Mouse (Mus musculus): ENCODE data around the gene Ggt5. TPM values are rescaled to one million over a fixed set of nuclear protein-coding genes. Genes with fewer than 3 reads are reported as not detected.
A peak's percentile ranks its signal among the peaks of the same experiment; 100 is the strongest.

Ggt5 gene
- polyA plus RNA-seq, 1 experiment from 2014 or later, result 2.9 TPM

DNA sequence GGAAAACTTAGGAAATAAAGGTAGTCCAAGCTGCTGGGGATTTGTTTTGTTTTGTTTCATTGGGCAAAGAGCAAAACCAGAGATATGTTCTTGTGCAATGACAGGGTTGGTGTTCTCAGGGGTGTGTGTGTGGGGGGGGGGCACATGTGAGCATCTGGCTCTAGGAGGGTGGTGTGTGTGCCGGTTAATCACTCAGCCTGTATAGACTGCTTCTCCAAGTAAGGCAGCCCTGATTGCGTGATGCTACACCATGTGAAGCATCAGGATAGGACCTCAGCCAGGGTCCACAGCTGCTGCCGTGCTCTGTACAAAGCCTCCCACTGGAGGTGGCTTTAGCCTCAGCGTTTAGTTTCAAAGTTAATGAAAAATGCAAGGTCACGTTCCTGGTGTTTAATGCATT is 43.9 kb downstream of the Ggt5 start:
- Histone ChIP-seq H3K27me3 (no peaks in the 10 kb centered on the region), H3K4me3 (no peak overlapping the region), H3K9ac (no peak overlapping the region), H3K4me1 (no peaks in the 10 kb centered on the region), H3K4me2 (no peak overlapping the region), H3K36me3 (no peaks in the 10 kb centered on the region), H3K27ac (no peak overlapping the region), H3K9me3 (no peaks in the 10 kb centered on the region)
- WGBS, result 74% methylated on average over 5 of the region's 5 CpGs
- no peak for ATAC-seq (ENCODE audit: borderline replicate concordance, extremely low read depth, low FRiP score, low TSS enrichment)

DNA sequence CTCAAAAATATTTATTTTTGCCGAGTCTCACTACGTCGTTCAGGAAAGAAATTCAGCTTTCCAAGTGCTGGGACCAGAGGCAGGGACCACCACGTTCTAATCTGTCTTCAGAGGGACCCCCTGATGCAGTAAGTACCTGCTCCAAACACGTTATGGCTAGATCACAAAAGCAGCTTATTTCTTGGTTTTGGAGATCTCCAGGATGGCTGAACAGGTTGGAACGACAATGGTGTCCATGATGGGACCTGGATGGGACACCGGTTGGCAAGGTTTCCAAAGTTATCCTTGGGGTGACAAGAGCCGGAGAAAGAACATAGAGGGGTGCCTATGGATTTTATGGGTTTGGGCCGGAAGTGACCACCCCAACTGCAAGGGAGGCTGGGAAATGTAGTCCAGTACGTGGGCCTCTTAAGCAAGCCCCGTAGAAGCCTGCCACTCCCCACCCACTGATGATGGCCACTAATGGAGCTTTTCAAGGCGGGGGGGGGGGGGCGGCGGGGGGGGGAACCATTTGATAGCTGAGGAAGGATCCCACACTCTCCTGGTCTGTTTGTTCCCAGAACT is 44.5 kb downstream of the Ggt5 start:
- H3K4me1 ChIP-seq, result no peaks in the 10 kb centered on the region
- no peak overlapping the region for H3K4me3 ChIP-seq
- 67% methylated on average over 13 of the region's 14 CpGs for WGBS
- no peaks in the 10 kb centered on the region for H3K27me3 ChIP-seq
- no peak for ATAC-seq (ENCODE audit: borderline replicate concordance, extremely low read depth, low FRiP score, low TSS enrichment)
- H3K9ac ChIP-seq, result no peak overlapping the region
- H3K27ac ChIP-seq, result no peak overlapping the region
- H3K4me2 ChIP-seq, result no peak overlapping the region
- no peaks in the 10 kb centered on the region for H3K36me3 ChIP-seq
- no peaks in the 10 kb centered on the region for H3K9me3 ChIP-seq

DNA sequence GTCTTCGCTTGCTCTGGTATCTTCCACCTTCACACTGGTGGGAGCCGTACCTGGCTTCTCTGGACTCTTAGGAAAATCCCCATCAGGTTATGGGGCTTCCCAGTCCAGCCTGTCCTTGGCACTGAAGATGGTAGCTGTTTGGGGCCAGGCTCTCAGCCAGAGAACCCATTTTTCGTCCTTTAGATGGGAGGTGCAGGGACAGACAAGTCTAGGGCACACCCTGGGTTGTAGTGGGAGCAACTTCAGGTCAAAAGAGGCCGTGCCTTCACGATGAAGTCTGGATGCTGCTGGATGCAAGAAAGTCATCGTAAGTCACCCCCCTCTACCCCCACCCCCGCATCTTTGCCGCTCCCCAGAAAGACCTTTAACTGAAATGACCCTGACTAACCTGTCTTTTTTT is 45.5 kb downstream of the Ggt5 start:
- Histone ChIP-seq H3K27me3 (no peaks in the 10 kb centered on the region), H3K4me1 (no peaks in the 10 kb centered on the region), H3K36me3 (no peaks in the 10 kb centered on the region), H3K4me2 (no peak overlapping the region), H3K27ac (no peak overlapping the region), H3K9ac (no peak overlapping the region), H3K4me3 (no peak overlapping the region), H3K9me3 (no peaks in the 10 kb centered on the region)
- no peak for ATAC-seq (ENCODE audit: borderline replicate concordance, extremely low read depth, low FRiP score, low TSS enrichment)
- 92% methylated on average over 8 of the region's 8 CpGs for WGBS

DNA sequence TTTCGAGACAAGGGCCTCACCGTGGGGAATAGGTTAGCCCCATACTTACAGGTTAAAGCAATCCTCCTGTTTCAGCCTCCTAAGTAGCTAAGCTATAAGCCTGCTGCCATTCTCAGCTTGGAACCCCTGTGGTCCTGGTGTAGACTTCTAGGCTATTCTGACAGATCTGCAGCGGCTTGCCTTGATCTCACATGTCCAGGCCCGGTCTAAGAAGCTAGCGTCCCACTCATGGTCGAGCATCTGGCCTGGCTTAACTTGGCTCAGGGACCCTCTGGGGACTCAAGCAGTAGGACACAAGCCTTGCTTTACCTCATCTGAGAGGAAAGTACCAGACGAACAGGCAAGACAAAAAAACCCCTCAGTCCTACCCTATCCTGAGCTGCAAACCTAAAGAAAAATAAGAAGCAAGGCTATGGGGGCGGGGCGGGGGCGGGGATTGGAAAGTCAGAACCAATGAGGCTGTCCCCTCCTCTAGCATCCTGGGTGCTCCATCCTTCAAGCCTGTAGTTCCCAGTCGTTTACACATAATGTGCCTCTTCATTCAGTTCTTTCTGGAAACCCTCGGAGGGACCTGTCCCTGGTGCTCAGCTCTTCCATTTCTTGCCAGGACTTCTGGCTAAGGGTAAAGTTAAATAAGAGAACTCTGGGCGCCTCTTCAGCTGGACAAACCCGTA is 46.0 kb downstream of the Ggt5 start:
- ATAC-seq (ENCODE audit: borderline replicate concordance, extremely low read depth, low FRiP score, low TSS enrichment), result no peak
- H3K9ac ChIP-seq, result no peak overlapping the region
- no peak overlapping the region for H3K27ac ChIP-seq
- H3K9me3 ChIP-seq, result no peaks in the 10 kb centered on the region
- H3K36me3 ChIP-seq, result no peaks in the 10 kb centered on the region
- H3K27me3 ChIP-seq, result no peaks in the 10 kb centered on the region
- no peak overlapping the region for H3K4me2 ChIP-seq
- WGBS, result 65% methylated on average over 14 of the region's 14 CpGs
- H3K4me1 ChIP-seq, result no peaks in the 10 kb centered on the region
- no peak overlapping the region for H3K4me3 ChIP-seq

DNA sequence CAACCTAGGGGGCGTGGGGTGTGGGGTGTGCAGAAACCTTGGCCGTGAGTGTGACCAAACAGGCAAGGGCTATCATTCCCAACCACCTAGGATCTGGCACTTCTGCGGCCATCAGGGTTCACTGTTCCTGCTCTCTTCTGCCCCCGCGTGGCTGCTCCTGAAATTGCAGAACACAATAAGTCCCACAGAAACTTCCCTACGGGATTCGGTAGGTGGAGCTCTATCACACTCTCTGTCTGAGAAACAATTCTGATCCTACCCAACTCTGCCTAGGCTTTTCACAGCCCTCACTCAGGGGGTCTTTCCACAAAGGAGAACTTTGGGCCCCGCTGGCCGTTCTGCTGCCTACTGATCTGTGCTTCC is 46.5 kb downstream of the Ggt5 start:
- H3K4me1 ChIP-seq, result no peaks in the 10 kb centered on the region
- no peak overlapping the region for H3K4me2 ChIP-seq
- no peaks in the 10 kb centered on the region for H3K36me3 ChIP-seq
- no peak overlapping the region for H3K27ac ChIP-seq
- WGBS, result 6% methylated on average over 9 of the region's 9 CpGs
- ATAC-seq (ENCODE audit: borderline replicate concordance, extremely low read depth, low FRiP score, low TSS enrichment), result no peak
- no peaks in the 10 kb centered on the region for H3K27me3 ChIP-seq
- no peak overlapping the region for H3K4me3 ChIP-seq
- H3K9ac ChIP-seq, result no peak overlapping the region
- no peaks in the 10 kb centered on the region for H3K9me3 ChIP-seq

DNA sequence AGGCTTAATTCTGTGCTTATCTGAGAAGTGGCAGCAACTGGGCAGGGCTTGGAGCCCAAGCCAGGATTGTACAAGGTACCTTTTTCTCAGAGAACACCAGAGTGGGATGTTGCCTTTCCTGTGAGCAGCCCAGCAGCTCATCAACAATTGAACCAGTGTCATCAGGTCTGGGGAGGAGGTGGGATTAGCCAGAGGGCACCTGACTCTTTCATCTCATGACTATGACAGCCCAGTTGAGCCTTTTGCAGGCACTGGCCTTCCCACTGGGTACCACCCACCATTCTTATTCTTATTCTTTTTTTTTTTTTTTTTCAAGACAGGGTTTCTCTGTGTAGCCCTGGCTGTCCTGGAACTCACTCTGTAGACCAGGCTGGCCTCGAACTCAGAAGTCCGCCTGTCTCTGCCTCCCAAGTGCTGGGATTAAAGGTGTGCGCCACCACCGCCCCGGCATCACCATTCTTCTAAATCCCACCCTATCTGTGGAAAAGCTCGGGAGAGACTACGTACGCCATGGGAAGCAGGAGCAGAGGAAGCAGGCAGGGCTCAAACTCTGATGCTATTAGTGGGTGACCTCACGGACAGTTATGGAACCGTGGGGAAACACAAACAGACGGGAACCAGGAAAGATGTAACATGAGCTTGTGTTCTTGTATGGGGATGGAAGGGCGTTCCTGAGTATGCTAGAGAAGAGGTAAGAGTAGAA is 47.1 kb downstream of the Ggt5 start:
- no peaks in the 10 kb centered on the region for H3K4me1 ChIP-seq
- no peak for ATAC-seq (ENCODE audit: borderline replicate concordance, extremely low read depth, low FRiP score, low TSS enrichment)
- no peak overlapping the region for H3K27ac ChIP-seq
- no peaks in the 10 kb centered on the region for H3K9me3 ChIP-seq
- no peaks in the 10 kb centered on the region for H3K36me3 ChIP-seq
- H3K4me2 ChIP-seq, result no peak overlapping the region
- H3K4me3 ChIP-seq, result no peak overlapping the region
- 80% methylated on average over 12 of the region's 12 CpGs for WGBS
- H3K27me3 ChIP-seq, result no peaks in the 10 kb centered on the region
- H3K9ac ChIP-seq, result no peak overlapping the region

DNA sequence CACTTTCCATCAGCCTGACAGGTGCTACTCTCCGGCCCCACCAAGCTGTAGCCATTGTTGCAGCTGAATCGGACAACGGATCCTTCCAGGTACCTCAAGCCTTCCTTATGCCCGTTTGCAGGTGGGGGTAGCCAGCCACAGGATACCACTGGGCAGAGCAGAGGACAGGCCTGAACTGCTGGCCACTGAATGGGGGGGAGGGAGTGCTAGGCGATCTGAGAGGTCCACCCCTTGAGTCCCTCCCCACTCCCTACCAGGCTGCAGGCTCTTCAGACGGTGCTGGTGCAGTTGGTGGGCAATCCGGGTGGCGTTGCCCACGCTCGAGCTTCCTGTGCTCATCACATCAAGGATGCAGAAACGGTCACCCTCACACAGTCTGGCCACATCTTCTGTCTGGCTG is 48.6 kb downstream of the Ggt5 start:
- Histone ChIP-seq H3K4me3 (no peak overlapping the region), H3K4me1 (no peaks in the 10 kb centered on the region), H3K9me3 (no peaks in the 10 kb centered on the region), H3K27me3 (no peaks in the 10 kb centered on the region), H3K27ac (no peak overlapping the region), H3K36me3 (no peaks in the 10 kb centered on the region), H3K9ac (no peak overlapping the region), H3K4me2 (no peak overlapping the region)
- no peak for ATAC-seq (ENCODE audit: borderline replicate concordance, extremely low read depth, low FRiP score, low TSS enrichment)
- 80% methylated on average over 11 of the region's 11 CpGs for WGBS

DNA sequence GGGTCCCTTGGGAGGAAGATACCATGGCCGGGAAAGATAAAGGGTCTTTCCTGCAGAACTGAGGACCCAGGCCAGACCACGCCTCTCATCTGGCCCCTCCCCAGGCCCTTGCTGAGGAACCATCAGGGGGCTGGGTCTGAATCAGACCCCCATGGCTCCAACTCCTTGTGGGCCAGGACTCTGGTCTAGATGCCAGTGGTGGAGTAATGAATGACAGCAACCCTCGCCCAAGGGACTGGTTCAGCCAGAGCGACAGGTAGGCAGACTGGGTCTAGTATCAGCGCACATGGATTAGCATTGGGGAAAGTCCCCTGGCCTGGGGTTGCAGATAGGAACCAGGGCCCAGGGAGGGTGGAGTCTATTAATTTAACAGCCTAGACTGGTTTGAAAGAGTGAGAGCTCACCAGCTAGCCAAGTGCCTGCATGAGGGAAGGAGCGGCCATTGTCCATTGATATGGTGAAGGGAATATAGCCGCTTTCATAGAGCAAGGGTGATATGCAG is 52.6 kb downstream of the Ggt5 start:
- 81% methylated on average over 7 of the region's 7 CpGs for WGBS
- H3K27ac ChIP-seq, result no peak overlapping the region
- H3K27me3 ChIP-seq, result no peaks in the 10 kb centered on the region

DNA sequence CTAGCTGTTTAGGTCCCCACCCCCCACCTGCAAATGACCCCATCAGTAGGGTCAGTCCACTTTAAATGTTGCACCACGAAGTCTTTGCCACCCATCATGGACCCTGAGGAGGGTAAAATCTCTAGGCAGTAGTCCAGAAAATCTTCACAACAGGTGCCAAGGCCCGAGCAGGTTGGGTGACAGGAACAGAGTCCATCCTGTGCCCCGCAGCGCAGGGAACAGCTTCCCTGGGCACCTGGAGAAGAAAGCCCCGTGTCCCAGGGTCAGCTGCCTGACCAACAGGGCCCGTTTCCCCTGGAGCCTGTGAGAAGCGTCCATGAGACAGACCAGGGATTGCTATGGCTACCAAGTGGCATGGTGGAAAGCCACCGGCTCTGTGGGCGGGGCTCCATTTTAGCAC is 53.3 kb downstream of the Ggt5 start:
- Histone ChIP-seq H3K9me3 (no peaks in the 10 kb centered on the region), H3K4me3 (no peak overlapping the region), H3K27ac (no peak overlapping the region), H3K27me3 (no peaks in the 10 kb centered on the region), H3K9ac (no peak overlapping the region), H3K4me1 (peaks cover 12% of the 10 kb centered on the region; the same call in 1 of the 2 replicates), H3K36me3 (0 out of 2 replicates have a peak, but pooled peaks cover 4% of the 10 kb centered on the region), H3K4me2 (no peak overlapping the region)
- 74% methylated on average over 9 of the region's 9 CpGs for WGBS
- ATAC-seq (ENCODE audit: borderline replicate concordance, extremely low read depth, low FRiP score, low TSS enrichment), result no peak

More for the DNA sequence above, 52.6 kb downstream of the Ggt5 start:
- Histone ChIP-seq H3K4me1 (peaks cover 12% of the 10 kb centered on the region; the same call in 1 of the 2 replicates), H3K9ac (no peak overlapping the region), H3K36me3 (0 out of 2 replicates have a peak, but pooled peaks cover 4% of the 10 kb centered on the region), H3K9me3 (no peaks in the 10 kb centered on the region), H3K4me2 (no peak overlapping the region), H3K4me3 (no peak overlapping the region)
- ATAC-seq (ENCODE audit: borderline replicate concordance, extremely low read depth, low FRiP score, low TSS enrichment), result no peak

DNA sequence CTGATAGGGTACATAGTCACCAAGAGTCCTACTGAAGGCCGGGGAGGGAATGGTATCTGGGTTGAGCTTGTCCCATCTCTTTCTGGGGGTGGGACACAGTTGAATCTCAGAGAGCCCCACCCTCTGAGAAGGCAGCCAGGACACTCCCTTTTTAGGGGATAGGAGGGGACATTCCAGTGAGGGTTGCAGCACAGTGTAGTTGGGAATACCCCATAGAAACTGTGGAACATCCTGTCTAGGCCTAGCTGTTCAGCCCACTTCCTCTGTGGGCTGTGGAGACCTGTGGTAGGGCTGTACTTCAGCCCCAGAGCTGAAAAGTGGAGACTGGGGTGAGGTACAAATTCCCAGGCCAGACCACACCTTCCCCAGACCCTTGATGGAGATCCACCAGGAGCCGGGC is 53.8 kb downstream of the Ggt5 start:
- H3K4me2 ChIP-seq, result no peak overlapping the region
- no peaks in the 10 kb centered on the region for H3K9me3 ChIP-seq
- H3K27me3 ChIP-seq, result no peaks in the 10 kb centered on the region
- WGBS, result 92% methylated on average over 2 of the region's 2 CpGs
- H3K36me3 ChIP-seq, result 0 out of 2 replicates have a peak, but pooled peaks cover 5% of the 10 kb centered on the region
- no peak overlapping the region for H3K9ac ChIP-seq
- peaks cover 12% of the 10 kb centered on the region; the same call in 1 of the 2 replicates for H3K4me1 ChIP-seq
- no peak overlapping the region for H3K4me3 ChIP-seq
- no peak for ATAC-seq (ENCODE audit: borderline replicate concordance, extremely low read depth, low FRiP score, low TSS enrichment)
- H3K27ac ChIP-seq, result no peak overlapping the region

DNA sequence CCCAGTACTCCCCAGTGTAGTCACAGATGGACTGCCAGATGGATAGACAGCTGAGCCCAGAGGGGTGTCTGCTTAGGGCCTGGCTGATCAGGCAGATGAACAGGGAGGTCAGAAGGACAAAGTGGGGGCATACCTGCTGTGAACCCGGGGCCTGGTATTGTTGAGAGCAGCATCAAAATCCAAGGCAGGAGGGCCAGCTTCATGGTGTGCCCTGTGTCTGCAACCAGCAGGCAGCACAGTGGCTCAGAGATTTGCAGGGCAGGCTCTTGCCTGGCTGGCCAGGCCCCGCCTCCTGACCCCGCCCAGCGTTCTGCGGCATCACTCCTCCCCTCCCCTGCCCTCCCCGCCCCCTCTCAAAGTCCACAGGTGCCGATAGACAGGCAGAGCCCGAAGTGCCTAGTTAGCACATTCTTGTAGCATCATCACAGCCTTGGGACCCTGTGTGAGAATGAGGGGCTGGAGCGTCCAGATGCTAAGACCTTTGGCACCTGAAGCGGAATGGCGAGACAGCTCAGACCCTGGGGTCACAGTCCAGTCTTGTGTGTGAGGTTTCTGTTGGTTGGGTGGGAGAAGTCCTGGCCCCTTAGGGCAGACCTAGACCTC is 54.7 kb downstream of the Ggt5 start, which contains the start of gene Susd2:
Gene Susd2 (minus strand): TSS at position 268 of the 603 bp plus-strand sequence.
- H3K27me3 ChIP-seq, result no peaks in the 10 kb centered on the region
- ATAC-seq (ENCODE audit: borderline replicate concordance, extremely low read depth, low FRiP score, low TSS enrichment), result peak; percentile 33
- H3K36me3 ChIP-seq, result 0 out of 2 replicates have a peak, but pooled peaks cover 8% of the 10 kb centered on the region
- no peak within 1 kb of the TSS for H3K27ac ChIP-seq
- peaks cover 12% of the 10 kb centered on the region; the same call in 1 of the 2 replicates for H3K4me1 ChIP-seq
- H3K9ac ChIP-seq, result no peak within 1 kb of the TSS
- peak within 1 kb of the TSS; percentile 26; the same call in 1 of the 2 replicates for H3K4me2 ChIP-seq
- no peaks in the 10 kb centered on the region for H3K9me3 ChIP-seq
- no peak within 1 kb of the TSS for H3K4me3 ChIP-seq
- 6% methylated on average over 11 of the region's 11 CpGs for WGBS

Measured in lung, embryonic 15.5 days (tissue).